Mouse (Mus musculus) v-Abl transformed pro-B cells (cell line): ENCODE measurements around the gene Rab5if.
"Not testable (repeated sequence)": the region's sequence is repeated elsewhere in the genome, so short reads cannot be mapped to it uniquely, and the experiment has no call there.

Source experiments
- in situ Hi-C, 2 experiments: fragments of 400-800 bp; cut with MboI; formaldehyde crosslinking; loops; one replicate each; pipeline ENCODE4 v1.15.1; 2025; ENCODE audit not compliant: unreplicated experiment in 2 of 2

Rab5if gene

DNA sequence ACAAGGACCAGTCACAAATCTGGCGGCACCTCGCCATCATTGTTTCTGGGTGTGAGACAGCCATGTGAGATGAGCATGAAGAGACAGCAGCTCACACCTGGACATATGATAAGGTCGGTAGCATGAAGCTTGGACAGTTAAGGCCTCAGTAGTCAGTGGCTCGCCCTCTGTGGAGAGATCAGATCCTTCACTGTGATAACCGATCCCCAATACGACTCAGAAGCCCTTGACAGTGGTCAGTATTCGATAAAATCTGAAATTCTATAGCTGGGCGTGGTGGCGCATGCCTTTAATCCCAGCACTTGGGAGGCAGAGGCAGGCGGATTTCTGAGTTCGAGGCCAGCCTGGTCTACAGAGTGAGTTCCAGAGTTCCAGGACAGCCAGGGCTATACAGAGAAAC, 56.3 kb downstream of the Rab5if start:
- in situ Hi-C loops, result not testable (repeated sequence)

DNA sequence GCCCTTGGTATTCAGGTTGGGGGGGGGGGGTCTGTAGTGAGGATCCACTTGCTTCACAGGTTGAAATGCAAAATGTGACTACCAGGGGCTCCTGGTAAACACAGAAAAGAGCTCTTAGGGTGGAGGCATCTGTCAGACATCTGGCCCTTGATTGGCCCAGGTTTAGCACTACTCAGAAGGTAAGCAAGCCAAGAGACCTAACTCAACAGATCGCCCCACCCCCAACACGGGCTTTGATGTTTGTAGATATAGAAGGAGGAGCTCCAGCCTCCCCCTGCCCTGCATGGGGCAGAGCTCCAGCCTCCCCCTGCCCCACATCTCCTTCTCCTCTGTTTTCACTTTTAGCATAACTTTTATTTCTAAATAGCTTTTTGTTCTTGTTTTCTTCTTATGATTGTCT, 56.9 kb downstream of the Rab5if start:
- in situ Hi-C loops, result no loop called here

DNA sequence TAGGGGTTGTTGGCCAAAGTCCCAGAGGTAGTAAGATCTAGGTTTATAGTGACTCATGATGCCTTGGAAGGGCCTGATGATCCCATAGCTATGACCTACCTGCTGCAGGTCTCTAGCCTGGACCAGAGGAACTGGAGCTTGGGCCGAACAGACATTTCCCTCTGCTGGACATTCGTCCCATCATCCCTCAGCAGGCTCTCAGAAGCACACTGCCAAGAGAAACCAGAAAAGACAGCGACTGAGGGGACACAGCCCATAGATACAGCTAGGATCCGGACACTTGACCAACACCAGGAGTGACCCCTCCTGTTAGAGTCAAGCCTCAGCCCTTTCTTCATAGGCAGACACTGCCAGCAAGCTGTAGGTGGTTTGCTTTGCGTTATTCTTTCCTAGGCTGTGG, 60.1 kb downstream of the Rab5if start:
- in situ Hi-C loops, result no loop called here
